ENCODE assay signal across 18 mouse cellular contexts in genomic region chr8:83672936-83673335, GRCm38 (mm10).
"Had no signal": no experiment of that assay in that cellular context is flagged by ENCODE, and none has a peak within 500 bp of the region (broad histone marks: within the 10 kb centered on the region; RNA-seq: fewer than 3 reads in every experiment).

No protein-coding gene starts in this region.

- H3K27me3 ChIP-seq: midbrain, embryonic 15.5 days; neural tube, embryonic 15.5 days; stomach, embryonic 15.5 days had no signal

- H3K9me3 ChIP-seq: midbrain, embryonic 12.5 days; midbrain, embryonic 15.5 days; neural tube, embryonic 12.5 days; neural tube, embryonic 15.5 days; stomach, embryonic 15.5 days had no signal

- H3K27ac ChIP-seq: layer of hippocampus, adult 2 months; macrophage; midbrain, embryonic 12.5 days; midbrain, embryonic 15.5 days; neural tube, embryonic 12.5 days; neural tube, embryonic 15.5 days; stomach, embryonic 15.5 days had no signal

- DNase-seq: kidney, adult 18-20 months; kidney, postnatal 25 days; layer of hippocampus, adult 9-11 months; lung, embryonic 14.5 days; retina, postnatal 1 day; right cerebral cortex, postnatal 25 days; spleen, adult 18-20 months; thymus, adult 18-20 months; thymus, postnatal 36 days had no signal

- H3K4me3 ChIP-seq: layer of hippocampus, adult 2 months; midbrain, embryonic 12.5 days; midbrain, embryonic 15.5 days; neural tube, embryonic 12.5 days; neural tube, embryonic 15.5 days; stomach, embryonic 15.5 days had no signal

- ATAC-seq: lung, postnatal 0 days; midbrain, embryonic 15.5 days had no signal

- H3K9ac ChIP-seq: lung, embryonic 14.5 days; midbrain, embryonic 12.5 days; midbrain, embryonic 15.5 days; neural tube, embryonic 12.5 days; neural tube, embryonic 15.5 days; stomach, embryonic 15.5 days had no signal

- H3K4me2 ChIP-seq: liver, embryonic 11.5 days; lung, embryonic 14.5 days; midbrain, embryonic 12.5 days; midbrain, embryonic 15.5 days; neural tube, embryonic 12.5 days; neural tube, embryonic 15.5 days; stomach, embryonic 15.5 days had no signal
